Mouse (Mus musculus) kidney, adult 2 months (tissue): ENCODE data around the gene Sox21. TPM values are rescaled to one million over a fixed set of nuclear protein-coding genes. Genes with fewer than 3 reads are reported as not detected.

Experiments used
- DNase-seq: peaks from one replicate; pipeline ENCODE4 v3.0.0; 2021
- H3K27ac ChIP-seq: fragments of 200-500 bp; 2 replicates; pipeline ENCODE4 v1.5.1; 2012; ENCODE audit warnings: low read depth, low read length, control low read depth, inconsistent platforms; ENCODE audit not compliant: insufficient read depth
- H3K27me3 ChIP-seq: fragments of 200-500 bp; replicated peaks from 2 replicates; pipeline ENCODE4 v1.6.1; 2012; ENCODE audit warnings: mild to moderate bottlenecking, moderate library complexity, low read length, inconsistent platforms; ENCODE audit not compliant: control insufficient read depth, insufficient read depth
- H3K36me3 ChIP-seq: fragments of 200-500 bp; 2 replicates; pipeline ENCODE4 v1.6.1; 2012; ENCODE audit warnings: mild to moderate bottlenecking, moderate library complexity, low read length, inconsistent platforms; ENCODE audit not compliant: control insufficient read depth, insufficient read depth
- H3K4me1 ChIP-seq: fragments of 200-500 bp; 2 replicates; pipeline ENCODE4 v1.6.1; 2011; ENCODE audit warnings: low read length; ENCODE audit not compliant: control insufficient read depth, insufficient read depth
- H3K4me3 ChIP-seq: fragments of 200-500 bp; 2 replicates; pipeline ENCODE4 v1.5.1; 2011; ENCODE audit warnings: mild to moderate bottlenecking, low read depth, low read length, control low read depth; ENCODE audit not compliant: insufficient read depth
- CTCF ChIP-seq: fragments of 200-500 bp; conservative IDR thresholded peaks from 2 replicates; pipeline ENCODE4 v1.5.1; 2011; ENCODE audit warnings: low read depth, mild to moderate bottlenecking, control low read depth, low read length, moderate library complexity, mixed read lengths; ENCODE audit not compliant: insufficient read depth, insufficient read length
- POLR2A ChIP-seq: fragments of 200-500 bp; IDR thresholded peaks from one replicate; pipeline ENCODE4 v1.6.1; 2011; ENCODE audit warnings: low read depth, low read length, control low read depth
- WGBS: fragments of 180-500 bp; shearing (Covaris S2); methylation state at CpG from one replicate; pipeline ENCODE4 v1.1.7; 2018; 5-methylcytosine and 5-hydroxymethylcytosine counted together
- polyA plus RNA-seq: library from polyadenylated mRNA; depleted of rRNA; stranded (reverse); fragments of >200 nt; gene quantifications from 2 replicates; pipeline ENCODE4 v1.2.3, GENCODE M21; 2012; rRNA removed

Gene Sox21
- not detected in 2 replicates for polyA plus RNA-seq

- TF ChIP-seq POLR2A (no peak), CTCF (no peak)
- no peaks in the 10 kb centered on the region for H3K36me3 ChIP-seq
- no peaks in the 10 kb centered on the region for H3K4me1 ChIP-seq
- 1% methylated on average over 34 of the region's 34 CpGs for WGBS
- peak within 1 kb of the TSS; percentile 4 for H3K4me3 ChIP-seq
- peaks cover 25% of the 10 kb centered on the region for H3K27me3 ChIP-seq
- DNase-seq: peak; percentile 59
- H3K27ac ChIP-seq: no peak within 1 kb of the TSS
These were observed at the start of gene Sox21 for GRCm38 (mm10) chr14:118236886-118237289. Gene Sox21, minus strand, starts transcription at chr14:118237030.

- no peak overlapping the region for H3K27ac ChIP-seq
- no peak for DNase-seq
- TF ChIP-seq POLR2A (no peak), CTCF (no peak)
- H3K4me1 ChIP-seq: no peaks in the 10 kb centered on the region
- no peaks in the 10 kb centered on the region for H3K36me3 ChIP-seq
- WGBS: 73% methylated on average over 2 of the region's 2 CpGs
- H3K27me3 ChIP-seq: no peaks in the 10 kb centered on the region
- no peak overlapping the region for H3K4me3 ChIP-seq
These were observed 49.3 kb upstream of the Sox21 start for GRCm38 (mm10) chr14:118286096-118286495.

GRCm38 (mm10) chr14:118282917-118283316, 46.1 kb upstream of the Sox21 start:
- Histone ChIP-seq H3K4me1 (no peaks in the 10 kb centered on the region), H3K27ac (no peak overlapping the region), H3K27me3 (no peaks in the 10 kb centered on the region), H3K4me3 (no peak overlapping the region), H3K36me3 (no peaks in the 10 kb centered on the region)
- 23% methylated on average over 14 of the region's 14 CpGs for WGBS
- DNase-seq: peak; percentile 78
- TF ChIP-seq POLR2A (no peak), CTCF (no peak)

GRCm38 (mm10) chr14:118282272-118282671, 45.4 kb upstream of the Sox21 start:
- Histone ChIP-seq H3K36me3 (no peaks in the 10 kb centered on the region), H3K27ac (no peak overlapping the region), H3K4me3 (no peak overlapping the region), H3K4me1 (no peaks in the 10 kb centered on the region), H3K27me3 (no peaks in the 10 kb centered on the region)
- no peak for DNase-seq
- WGBS: 94% methylated on average over 3 of the region's 3 CpGs
- TF ChIP-seq CTCF (no peak), POLR2A (no peak)

GRCm38 (mm10) chr14:118277704-118278498, 41.1 kb upstream of the Sox21 start:
- H3K4me3 ChIP-seq: no peak overlapping the region
- TF ChIP-seq CTCF (no peak), POLR2A (no peak)
- H3K27ac ChIP-seq: no peak overlapping the region
- WGBS: 82% methylated on average over 7 of the region's 7 CpGs
- no peaks in the 10 kb centered on the region for H3K4me1 ChIP-seq
- no peak for DNase-seq
- H3K27me3 ChIP-seq: no peaks in the 10 kb centered on the region
- H3K36me3 ChIP-seq: no peaks in the 10 kb centered on the region

- H3K4me1 ChIP-seq: no peaks in the 10 kb centered on the region
- 84% methylated on average over 6 of the region's 6 CpGs for WGBS
- no peaks in the 10 kb centered on the region for H3K36me3 ChIP-seq
- no peak for DNase-seq
- no peak overlapping the region for H3K4me3 ChIP-seq
- TF ChIP-seq CTCF (no peak), POLR2A (no peak)
- H3K27ac ChIP-seq: no peak overlapping the region
- no peaks in the 10 kb centered on the region for H3K27me3 ChIP-seq
These were observed 36.0 kb upstream of the Sox21 start for GRCm38 (mm10) chr14:118272594-118273555.

- no peak overlapping the region for H3K27ac ChIP-seq
- no peak for TF ChIP-seq CTCF
- TF ChIP-seq POLR2A: no peak
- WGBS: 83% methylated on average over 4 of the region's 4 CpGs
- H3K36me3 ChIP-seq: no peaks in the 10 kb centered on the region
- no peaks in the 10 kb centered on the region for H3K4me1 ChIP-seq
- no peak for DNase-seq
- no peak overlapping the region for H3K4me3 ChIP-seq
- H3K27me3 ChIP-seq: no peaks in the 10 kb centered on the region
These were observed 32.0 kb upstream of the Sox21 start for GRCm38 (mm10) chr14:118268849-118269248.
